Mouse (Mus musculus): ENCODE measurements at regions not wholly inside any gene's neighbourhood (a gene's known extent, or its start where the extent isn't known, plus 50 kb on each side); places are given as distances from the start of the nearest gene placed in this dataset.

- Histone ChIP-seq H3K4me3 (replicated peaks) (no peak overlapping the region), H3K9me3 (replicated peaks) (no peaks in the 10 kb centered on the region), H3K4me2 (no peak overlapping the region), H3K4me1 (no peaks in the 10 kb centered on the region), H3K9ac (replicated peaks) (no peak overlapping the region), H3K27me3 (replicated peaks) (no peaks in the 10 kb centered on the region), H3K27ac (replicated peaks) (no peak overlapping the region), H3K36me3 (no peaks in the 10 kb centered on the region)
- ATAC-seq (ENCODE audit: low FRiP score): no peak
- 35% methylated on average over 3 of the region's 3 CpGs for WGBS
Measured at GRCm38 (mm10) chr16:77252349-77252748, 238.8 kb downstream of the Usp25 start.

DNA sequence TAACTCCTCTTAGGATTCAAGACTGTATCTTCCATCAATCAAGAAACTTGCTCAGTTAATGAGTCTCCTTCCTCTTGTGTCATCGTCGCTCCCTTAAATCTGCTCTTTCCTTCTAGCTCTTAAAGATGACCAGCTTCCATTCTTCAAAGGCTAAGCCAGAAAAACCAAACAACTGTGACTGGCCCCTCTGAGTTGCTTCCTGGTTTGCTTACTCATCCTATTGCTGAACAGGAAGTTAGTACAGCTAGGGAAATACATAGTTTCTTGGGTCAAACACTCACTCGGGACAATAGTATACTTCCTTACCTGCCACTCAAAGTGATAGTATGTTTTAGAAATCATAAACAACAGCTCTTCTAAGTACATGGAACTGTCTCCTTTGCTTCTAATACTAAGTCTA is 237.9 kb downstream of the Usp25 start:
- Histone ChIP-seq H3K36me3 (no peaks in the 10 kb centered on the region), H3K27me3 (replicated peaks) (no peaks in the 10 kb centered on the region), H3K27ac (replicated peaks) (no peak overlapping the region), H3K4me2 (no peak overlapping the region), H3K4me1 (no peaks in the 10 kb centered on the region), H3K4me3 (replicated peaks) (no peak overlapping the region), H3K9ac (replicated peaks) (no peak overlapping the region), H3K9me3 (replicated peaks) (no peaks in the 10 kb centered on the region)
- no peak for ATAC-seq (ENCODE audit: low FRiP score)
- WGBS: 69% methylated on average over 3 of the region's 3 CpGs

- 23% methylated on average over 6 of the region's 6 CpGs for WGBS
- no peak for ATAC-seq (ENCODE audit: low FRiP score)
- H3K4me2 ChIP-seq: peak overlapping the region; percentile 42
- peak overlapping the region; percentile 34; the same call in 1 of the 2 replicates for H3K27ac ChIP-seq (replicated peaks)
- no peaks in the 10 kb centered on the region for H3K9me3 ChIP-seq (replicated peaks)
- no peaks in the 10 kb centered on the region for H3K27me3 ChIP-seq (replicated peaks)
- peaks cover 11% of the 10 kb centered on the region for H3K4me1 ChIP-seq
- 0 out of 2 replicates have a peak overlapping the region, but pooled peaks have one; percentile 3 for H3K9ac ChIP-seq (replicated peaks)
- H3K4me3 ChIP-seq (replicated peaks): 0 out of 2 replicates have a peak overlapping the region, but pooled peaks have one; percentile 3
- no peaks in the 10 kb centered on the region for H3K36me3 ChIP-seq
Measured at GRCm38 (mm10) chr16:77240876-77241275, 227.4 kb downstream of the Usp25 start.

DNA sequence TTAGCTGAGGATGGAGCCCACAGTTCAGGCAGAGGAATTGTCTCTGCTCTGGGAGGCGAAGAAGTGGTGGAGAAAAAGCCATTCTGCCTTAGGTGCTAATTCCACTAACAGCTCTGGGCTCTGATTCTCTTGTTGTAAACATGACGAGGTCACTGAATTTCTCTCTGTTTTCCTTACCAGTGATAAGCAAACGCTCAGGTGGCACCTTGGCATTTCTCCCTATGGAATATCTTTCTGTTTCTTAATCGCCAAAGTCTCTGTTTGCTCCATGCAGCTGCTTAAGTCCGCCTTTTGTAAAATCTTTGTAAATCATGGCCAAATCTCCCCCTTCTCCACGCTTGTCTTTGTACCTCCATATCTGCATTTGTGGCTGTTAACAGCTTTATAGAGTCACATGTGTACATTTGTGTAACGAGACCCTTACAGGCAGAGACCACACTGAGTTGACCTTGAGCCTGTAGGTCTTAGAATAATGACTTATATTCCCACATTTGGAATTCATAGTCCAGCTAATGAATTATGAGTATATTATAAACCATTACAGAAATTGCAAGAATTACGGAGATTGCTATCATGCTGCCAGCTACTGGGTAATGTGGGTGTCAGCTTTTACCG is 225.8 kb downstream of the Usp25 start:
- no peak for ATAC-seq (ENCODE audit: low FRiP score)
- H3K36me3 ChIP-seq: no peaks in the 10 kb centered on the region
- no peaks in the 10 kb centered on the region for H3K27me3 ChIP-seq (replicated peaks)
- no peaks in the 10 kb centered on the region for H3K9me3 ChIP-seq (replicated peaks)
- peak overlapping the region; percentile 94 for H3K27ac ChIP-seq (replicated peaks)
- peak overlapping the region; percentile 40 for H3K4me3 ChIP-seq (replicated peaks)
- peaks cover 11% of the 10 kb centered on the region for H3K4me1 ChIP-seq
- H3K4me2 ChIP-seq: peak overlapping the region; percentile 63
- WGBS: 21% methylated on average over 9 of the region's 9 CpGs
- H3K9ac ChIP-seq (replicated peaks): peak overlapping the region; percentile 61

DNA sequence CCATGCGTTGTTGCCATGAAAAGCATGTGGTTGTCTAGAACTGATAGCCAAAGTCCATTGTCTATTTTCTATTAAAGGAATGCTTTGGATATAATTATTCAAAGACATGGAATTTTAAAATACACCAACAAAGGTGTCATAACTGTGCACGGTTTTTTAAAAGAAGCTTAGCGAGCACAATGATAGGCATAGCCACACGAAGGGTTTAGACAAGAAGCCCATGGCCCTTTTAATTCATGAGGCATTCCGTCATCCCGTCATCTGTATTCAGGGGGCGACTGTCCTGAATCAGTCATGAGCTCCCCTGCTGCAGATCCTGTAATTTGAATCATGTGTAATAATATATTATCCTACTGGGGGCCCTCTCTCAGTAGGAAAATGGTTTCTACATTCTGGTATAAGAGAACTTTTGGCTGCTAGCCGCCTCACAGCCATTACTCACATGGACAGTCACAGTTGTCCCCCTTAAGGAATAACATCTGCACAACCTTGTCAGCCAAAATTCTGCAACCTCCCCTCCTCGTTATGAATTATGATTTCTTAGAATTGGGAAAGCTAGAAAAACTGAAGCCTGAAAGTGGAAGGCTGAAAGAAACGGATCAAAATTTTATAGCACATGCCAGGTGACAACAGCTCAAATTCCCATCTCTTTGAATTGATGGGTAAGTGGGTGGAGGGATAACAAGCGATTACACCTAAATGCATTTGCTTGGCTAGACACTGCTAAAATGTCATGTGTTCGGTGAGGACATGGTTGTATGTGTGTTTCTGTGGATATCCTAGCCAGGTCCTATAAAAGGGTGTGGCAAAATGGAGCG is 225.1 kb downstream of the Usp25 start:
- Histone ChIP-seq H3K36me3 (no peaks in the 10 kb centered on the region), H3K27ac (replicated peaks) (peak overlapping the region; percentile 94), H3K4me1 (peaks cover 11% of the 10 kb centered on the region), H3K4me2 (peak overlapping the region; percentile 63), H3K27me3 (replicated peaks) (no peaks in the 10 kb centered on the region), H3K9ac (replicated peaks) (peak overlapping the region; percentile 61), H3K4me3 (replicated peaks) (peak overlapping the region; percentile 40), H3K9me3 (replicated peaks) (no peaks in the 10 kb centered on the region)
- peak; percentile 22 for ATAC-seq (ENCODE audit: low FRiP score)
- WGBS: 12% methylated on average over 13 of the region's 13 CpGs

DNA sequence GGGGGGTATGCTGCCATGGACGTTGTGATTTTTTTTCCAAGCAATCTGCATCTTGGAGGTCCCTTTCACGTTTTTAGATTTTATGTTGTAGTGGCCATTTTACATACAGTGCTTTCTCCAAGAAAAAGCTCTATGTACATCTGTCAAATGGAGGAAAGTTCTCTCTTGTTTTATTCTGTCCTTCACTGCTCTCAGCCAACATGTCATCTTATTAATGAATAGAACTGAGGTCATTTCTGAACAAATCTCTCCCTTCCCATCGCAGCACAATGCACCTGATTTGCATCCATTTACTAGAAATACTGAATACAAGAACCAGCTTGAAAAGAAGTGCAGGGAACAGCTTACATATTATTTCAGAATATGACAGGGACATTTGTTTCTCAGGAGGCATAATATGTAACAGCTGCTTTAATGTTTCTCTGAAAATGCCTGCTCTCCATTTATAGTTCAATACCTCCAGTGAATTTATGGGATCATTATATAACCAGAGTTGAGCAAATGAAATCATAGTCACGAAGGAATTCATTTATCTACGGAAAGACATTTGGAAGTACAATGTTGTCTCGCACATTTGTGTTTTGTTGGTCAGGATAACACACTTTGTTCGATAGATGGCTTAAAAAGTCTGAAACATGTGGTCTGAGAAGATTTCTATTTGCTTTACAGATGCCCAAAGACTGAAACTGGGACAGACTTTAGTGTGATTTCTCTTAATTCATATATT is 224.3 kb downstream of the Usp25 start:
- peak overlapping the region; percentile 61 for H3K9ac ChIP-seq (replicated peaks)
- H3K4me3 ChIP-seq (replicated peaks): peak overlapping the region; percentile 40
- H3K27me3 ChIP-seq (replicated peaks): no peaks in the 10 kb centered on the region
- peak overlapping the region; percentile 63 for H3K4me2 ChIP-seq
- no peak for ATAC-seq (ENCODE audit: low FRiP score)
- H3K9me3 ChIP-seq (replicated peaks): no peaks in the 10 kb centered on the region
- peaks cover 11% of the 10 kb centered on the region for H3K4me1 ChIP-seq
- no peaks in the 10 kb centered on the region for H3K36me3 ChIP-seq
- H3K27ac ChIP-seq (replicated peaks): peak overlapping the region; percentile 94
- WGBS: 15% methylated on average over 7 of the region's 7 CpGs

- H3K9ac ChIP-seq (replicated peaks): peak overlapping the region; percentile 61
- H3K9me3 ChIP-seq (replicated peaks): no peaks in the 10 kb centered on the region
- peak overlapping the region; percentile 40 for H3K4me3 ChIP-seq (replicated peaks)
- H3K27ac ChIP-seq (replicated peaks): peak overlapping the region; percentile 94
- no peaks in the 10 kb centered on the region for H3K27me3 ChIP-seq (replicated peaks)
- ATAC-seq (ENCODE audit: low FRiP score): no peak
- peaks cover 11% of the 10 kb centered on the region for H3K4me1 ChIP-seq
- H3K4me2 ChIP-seq: peak overlapping the region; percentile 63
- no peaks in the 10 kb centered on the region for H3K36me3 ChIP-seq
- 14% methylated on average over 2 of the region's 2 CpGs for WGBS
Measured at GRCm38 (mm10) chr16:77237272-77237603, 223.7 kb downstream of the Usp25 start.

- Histone ChIP-seq H3K9ac (replicated peaks) (peak overlapping the region; percentile 61), H3K4me3 (replicated peaks) (peak overlapping the region; percentile 40), H3K27ac (replicated peaks) (peak overlapping the region; percentile 94), H3K9me3 (replicated peaks) (no peaks in the 10 kb centered on the region), H3K27me3 (replicated peaks) (no peaks in the 10 kb centered on the region), H3K4me1 (peaks cover 11% of the 10 kb centered on the region), H3K4me2 (peak overlapping the region; percentile 63), H3K36me3 (no peaks in the 10 kb centered on the region)
- peak; percentile 85 for ATAC-seq (ENCODE audit: low FRiP score)
- WGBS: 7% methylated on average over 13 of the region's 13 CpGs
Measured at GRCm38 (mm10) chr16:77236509-77237271, 223.2 kb downstream of the Usp25 start.

GRCm38 (mm10) chr16:77236021-77236420 is 222.5 kb downstream of the Usp25 start:
- Histone ChIP-seq H3K27ac (replicated peaks) (peak overlapping the region; percentile 94), H3K4me2 (peak overlapping the region; percentile 63), H3K4me3 (replicated peaks) (peak overlapping the region; percentile 40), H3K9me3 (replicated peaks) (no peaks in the 10 kb centered on the region), H3K4me1 (peaks cover 8% of the 10 kb centered on the region), H3K36me3 (no peaks in the 10 kb centered on the region), H3K9ac (replicated peaks) (peak overlapping the region; percentile 61; the same call in 1 of the 2 replicates), H3K27me3 (replicated peaks) (no peaks in the 10 kb centered on the region)
- 23% methylated on average over 4 of the region's 4 CpGs for WGBS
- ATAC-seq (ENCODE audit: low FRiP score): peak; percentile 90

- H3K9me3 ChIP-seq (replicated peaks): no peaks in the 10 kb centered on the region
- H3K9ac ChIP-seq (replicated peaks): peak overlapping the region; percentile 61; the same call in 1 of the 2 replicates
- peak overlapping the region; percentile 63 for H3K4me2 ChIP-seq
- no peak; the same call in 1 of the 2 replicates for ATAC-seq (ENCODE audit: low FRiP score)
- H3K4me1 ChIP-seq: 0 out of 2 replicates have a peak, but pooled peaks cover 5% of the 10 kb centered on the region
- H3K27me3 ChIP-seq (replicated peaks): no peaks in the 10 kb centered on the region
- no peaks in the 10 kb centered on the region for H3K36me3 ChIP-seq
- 31% methylated on average over 5 of the region's 5 CpGs for WGBS
- H3K27ac ChIP-seq (replicated peaks): peak overlapping the region; percentile 94
- H3K4me3 ChIP-seq (replicated peaks): peak overlapping the region; percentile 40
Measured at GRCm38 (mm10) chr16:77235449-77235848, 221.9 kb downstream of the Usp25 start.
